Mouse (Mus musculus) small intestine, adult 2 months (tissue): ENCODE measurements around the gene Abcc4.

Experiments
- CTCF ChIP-seq: fragments of 200-500 bp; IDR thresholded peaks from 2 replicates; pipeline ENCODE4 v1.5.1; 2012; ENCODE audit warnings: low read depth, mild to moderate bottlenecking, control low read depth, inconsistent platforms, low read length, moderate library complexity, mixed read lengths; ENCODE audit not compliant: insufficient replicate concordance, insufficient read length; ENCODE audit errors: extremely low read depth
- POLR2A ChIP-seq: fragments of 200-500 bp; IDR thresholded peaks from 2 replicates; pipeline ENCODE4 v1.6.1; 2012; ENCODE audit warnings: low read depth, mild to moderate bottlenecking, control low read depth, inconsistent platforms, low read length, moderate library complexity

GRCm38 (mm10) chr14:118674224-118674623 lies 31.8 kb downstream of the Abcc4 start:
- no peak for TF ChIP-seq CTCF
- no peak for TF ChIP-seq POLR2A
